Mouse (Mus musculus): Measurements from ENCODE around the gene Auh.

Gene Auh

GRCm38 (mm10) chr13:52879291-52879690 is 50.2 kb downstream of the Auh start:
- no peak for DNase-seq (ENCODE audit: low read depth, low spot score)

GRCm38 (mm10) chr13:52878823-52879222 is 50.7 kb downstream of the Auh start:
- DNase-seq (ENCODE audit: low read depth, low spot score) = no peak

GRCm38 (mm10) chr13:52875541-52876325 is 53.7 kb downstream of the Auh start:
- no peak for DNase-seq (ENCODE audit: low read depth, low spot score)

- no peak for DNase-seq (ENCODE audit: low read depth, low spot score)
These were observed 54.4 kb downstream of the Auh start for GRCm38 (mm10) chr13:52875089-52875488.

- DNase-seq (ENCODE audit: low read depth, low spot score) = no peak
These were observed 55.1 kb downstream of the Auh start for GRCm38 (mm10) chr13:52874338-52874737.

GRCm38 (mm10) chr13:52873923-52874322 is 55.6 kb downstream of the Auh start:
- DNase-seq (ENCODE audit: low read depth, low spot score) = no peak

GRCm38 (mm10) chr13:52866005-52866792 is 63.3 kb downstream of the Auh start:
- no peak for DNase-seq (ENCODE audit: low read depth, low spot score)

- DNase-seq (ENCODE audit: low read depth, low spot score) = no peak
These were observed 66.0 kb downstream of the Auh start for GRCm38 (mm10) chr13:52863436-52863835.

- DNase-seq (ENCODE audit: low read depth, low spot score) = no peak
These were observed 69.3 kb downstream of the Auh start for GRCm38 (mm10) chr13:52860006-52860685.

GRCm38 (mm10) chr13:52859065-52859820 is 70.2 kb downstream of the Auh start:
- DNase-seq (ENCODE audit: low read depth, low spot score) = no peak

GRCm38 (mm10) chr13:52858373-52858772 is 71.1 kb downstream of the Auh start:
- DNase-seq (ENCODE audit: low read depth, low spot score) = no peak

- no peak for DNase-seq (ENCODE audit: low read depth, low spot score)
These were observed 71.7 kb downstream of the Auh start for GRCm38 (mm10) chr13:52857781-52858180.

GRCm38 (mm10) chr13:52853536-52853935 is 75.9 kb downstream of the Auh start:
- no peak for DNase-seq (ENCODE audit: low read depth, low spot score)

- no peak for DNase-seq (ENCODE audit: low read depth, low spot score)
These were observed 77.6 kb downstream of the Auh start for GRCm38 (mm10) chr13:52851886-52852285.

- DNase-seq (ENCODE audit: low read depth, low spot score) = no peak
These were observed 79.3 kb downstream of the Auh start for GRCm38 (mm10) chr13:52850024-52850723.

GRCm38 (mm10) chr13:52849394-52849801 is 80.1 kb downstream of the Auh start:
- no peak for DNase-seq (ENCODE audit: low read depth, low spot score)

- no peak for DNase-seq (ENCODE audit: low read depth, low spot score)
These were observed 82.0 kb downstream of the Auh start for GRCm38 (mm10) chr13:52847481-52847880.

- no peak for DNase-seq (ENCODE audit: low read depth, low spot score)
These were observed 82.4 kb downstream of the Auh start for GRCm38 (mm10) chr13:52847071-52847470.

- no peak for DNase-seq (ENCODE audit: low read depth, low spot score)
These were observed 83.9 kb downstream of the Auh start for GRCm38 (mm10) chr13:52845618-52846017.

- DNase-seq (ENCODE audit: low read depth, low spot score) = no peak
These were observed 85.8 kb downstream of the Auh start for GRCm38 (mm10) chr13:52843536-52844178.

Measured in skeletal muscle tissue, adult 2 months (tissue).